Mouse (Mus musculus) CH12.LX (cell line): Measurements from ENCODE around the gene Gys2. TPM values are rescaled to one million over a fixed set of nuclear protein-coding genes. Genes with fewer than 3 reads are reported as not detected.

Experiments used
- DNase-seq: peaks from one replicate; pipeline ENCODE4 v3.0.0-alpha.2; 2013; ENCODE audit errors: extremely low read depth
- H3K27ac ChIP-seq: 2 replicates; pipeline ENCODE4 v1.5.1; 2012; ENCODE audit warnings: low read depth, mild to moderate bottlenecking, control low read depth, moderate library complexity; ENCODE audit not compliant: insufficient read depth
- H3K27me3 ChIP-seq: replicated peaks from 2 replicates; pipeline ENCODE3; 2012; ENCODE audit warnings: inconsistent platforms
- H3K36me3 ChIP-seq, 2 experiments: replicated peaks in 1 of 2; 2 replicates each; pipeline versions ENCODE3 to v1.6.1; 2012; ENCODE audit warnings: inconsistent platforms in 1 of 2, low read length in 1 of 2, mild to moderate bottlenecking in 1 of 2, mixed read lengths in 1 of 2, moderate library complexity in 1 of 2; ENCODE audit not compliant: control insufficient read depth in 1 of 2, insufficient read depth in 1 of 2
- H3K4me1 ChIP-seq, 2 experiments: 2 replicates each; pipeline ENCODE4 v1.6.1; 2012; ENCODE audit warnings: inconsistent platforms in 1 of 2, moderate library complexity in 1 of 2; ENCODE audit not compliant: insufficient read depth in 2 of 2, control insufficient read depth in 1 of 2
- H3K4me2 ChIP-seq: 2 replicates; pipeline ENCODE4 v1.6.1; 2012; ENCODE audit warnings: low read depth, mild to moderate bottlenecking, control low read depth; ENCODE audit not compliant: poor library complexity, insufficient read depth, severe bottlenecking
- H3K4me3 ChIP-seq, 3 experiments: fragments of 150-350 bp in 1 of 3; sonication (generic) in 1 of 3; replicated peaks in 1 of 3; 2 replicates each; pipeline versions ENCODE3 to v1.5.1; 2011 to 2012; ENCODE audit warnings: low read depth in 2 of 3, low read length in 2 of 3, mild to moderate bottlenecking in 2 of 3, moderate library complexity in 2 of 3, control low read depth in 1 of 3, improper control_type of control experiment in 1 of 3, inconsistent platforms in 1 of 3, mixed read lengths in 1 of 3; ENCODE audit not compliant: poor library complexity in 1 of 3
- H3K79me2 ChIP-seq: replicated peaks from 2 replicates; pipeline ENCODE4 v1.6.1; 2012; ENCODE audit warnings: mild to moderate bottlenecking, moderate library complexity; ENCODE audit not compliant: control insufficient read depth, poor library complexity, insufficient read depth, severe bottlenecking; ENCODE audit errors: extremely low read depth
- H3K9ac ChIP-seq: 2 replicates; pipeline ENCODE4 v1.6.1; 2012; ENCODE audit warnings: low read depth, mild to moderate bottlenecking, control low read depth, moderate library complexity; ENCODE audit not compliant: insufficient read depth
- H3K9me3 ChIP-seq: replicated peaks from 2 replicates; pipeline ENCODE3; 2012; ENCODE audit warnings: low read length, inconsistent platforms, mixed read lengths
- CHD1 ChIP-seq: IDR thresholded peaks from 2 replicates; pipeline ENCODE4 v1.6.1; 2012; ENCODE audit warnings: low read depth, low read length, improper control_type of control experiment, inconsistent platforms
- E2F4 ChIP-seq: IDR thresholded peaks from 2 replicates; pipeline ENCODE4 v1.6.1; 2011; ENCODE audit warnings: low read depth, low read length, improper control_type of control experiment; ENCODE audit not compliant: insufficient replicate concordance
- ELF1 ChIP-seq: IDR thresholded peaks from 2 replicates; pipeline ENCODE4 v1.6.1; 2014; ENCODE audit warnings: low read depth, mild to moderate bottlenecking, inconsistent platforms, low read length, improper control_type of control experiment
- IRF4 ChIP-seq: IDR thresholded peaks from 2 replicates; pipeline ENCODE4 v1.6.1; 2014; ENCODE audit warnings: low read depth, mild to moderate bottlenecking, inconsistent platforms, low read length, improper control_type of control experiment
- JUN ChIP-seq: IDR thresholded peaks from 2 replicates; pipeline ENCODE4 v1.6.1; 2011; ENCODE audit warnings: low read depth, mild to moderate bottlenecking, low read length, improper control_type of control experiment, moderate library complexity; ENCODE audit not compliant: insufficient read depth
- JUND ChIP-seq: conservative IDR thresholded peaks from 2 replicates; pipeline ENCODE4 v1.6.1; 2011; ENCODE audit warnings: low read depth, low read length, improper control_type of control experiment
- POLR2A ChIP-seq: IDR thresholded peaks from 2 replicates; pipeline ENCODE4 v1.6.1; 2011; ENCODE audit warnings: low read depth, mild to moderate bottlenecking, improper control_type of control experiment, low read length
- SMC3 ChIP-seq: IDR thresholded peaks from 2 replicates; pipeline ENCODE4 v1.6.1; 2011; ENCODE audit warnings: low read depth, low read length, improper control_type of control experiment
- TBP ChIP-seq: conservative IDR thresholded peaks from 2 replicates; pipeline ENCODE4 v1.6.1; 2011; ENCODE audit warnings: low read depth, low read length, improper control_type of control experiment
- dilution Hi-C: fragments of 300-500 bp; cut with MboI; formaldehyde crosslinking; loops from 2 replicates; pipeline ENCODE4 v1.14.3; 2020; ENCODE audit warnings: low sequenced_read_pairs; ENCODE audit not compliant: extremely low pct_unique_long_range_greater_than_20kb, extremely low pct_ligation_motif_present
- in situ Hi-C: fragments of 300-500 bp; cut with MboI; formaldehyde crosslinking; loops from 3 replicates; pipeline ENCODE4 v1.14.3; 2019; ENCODE audit warnings: low sequenced_read_pairs, low pct_ligation_motif_present, low pct_unique_long_range_greater_than_20kb, mixed read lengths
- polyA plus RNA-seq: library from polyadenylated mRNA; unstranded; fragments of >175 nt; gene quantifications from 2 replicates; pipeline ENCODE4 v1.2.1, GENCODE M21; 2012; ENCODE audit warnings: low read depth; ENCODE audit not compliant: insufficient read length
- total RNA-seq, 2 experiments: library from RNA; depleted of rRNA; stranded (reverse); fragments of 300-350 nt in 1 of 2; fragments of >200 nt in 1 of 2; gene quantifications; 2 replicates each; pipeline ENCODE4 v1.2.3; 2012 to 2014

Gys2 gene
- total and polyA plus RNA-seq, 3 experiments = not detected

- Histone ChIP-seq H3K4me3 (no peak overlapping the region), H3K27ac (no peak overlapping the region), H3K9me3 (no peaks in the 10 kb centered on the region), H3K79me2 (peaks cover 3% of the 10 kb centered on the region), H3K36me3 (peaks cover 44 to 89% of the 10 kb centered on the region in 2 experiments), H3K27me3 (no peaks in the 10 kb centered on the region), H3K4me2 (no peak overlapping the region), H3K4me1 (no peaks in the 10 kb centered on the region), H3K9ac (no peak overlapping the region)
- DNase-seq = no peak
- dilution Hi-C loops (no loop called here), in situ Hi-C loops (no loop called here)
- TF ChIP-seq JUND (no peak), SMC3 (no peak), IRF4 (no peak), E2F4 (no peak), JUN (no peak), POLR2A (no peak), ELF1 (no peak), TBP (no peak)
Observed at GRCm38 (mm10) chr6:142378576-142379330, 94.2 kb downstream of the Gys2 start.

- Histone ChIP-seq H3K4me2 (no peak overlapping the region), H3K4me1 (no peaks in the 10 kb centered on the region), H3K27me3 (no peaks in the 10 kb centered on the region), H3K79me2 (no peaks in the 10 kb centered on the region), H3K36me3 (peaks cover 55 to 91% of the 10 kb centered on the region in 2 experiments), H3K27ac (no peak overlapping the region), H3K4me3 (no peak overlapping the region), H3K9ac (no peak overlapping the region), H3K9me3 (no peaks in the 10 kb centered on the region)
- no peak for TF ChIP-seq CHD1
- no peak for TF ChIP-seq TBP
- in situ Hi-C loops (no loop called here), dilution Hi-C loops (no loop called here)
- no peak for DNase-seq
Observed at GRCm38 (mm10) chr6:142377081-142377480, 95.8 kb downstream of the Gys2 start.

Other genes starting within 250 kb of the Gys2 start
- gene Iapp, start 174.7 kb downstream of the Gys2 start, total RNA-seq (2012; rRNA removed) = not detected in 2 replicates
- not detected in 2 replicates for gene Iapp, start 174.7 kb downstream of the Gys2 start, total RNA-seq (2014; rRNA removed)
- gene Iapp, start 174.7 kb downstream of the Gys2 start, polyA plus RNA-seq = not detected in 2 replicates
- gene Slco1a5, start 150.1 kb downstream of the Gys2 start, total RNA-seq (2012; rRNA removed) = not detected in 2 replicates
- not detected in 2 replicates for gene Slco1a5, start 150.1 kb downstream of the Gys2 start, total RNA-seq (2014; rRNA removed)
- gene Slco1a5, start 150.1 kb downstream of the Gys2 start, polyA plus RNA-seq = not detected in 2 replicates
- gene Pyroxd1, start 127.5 kb downstream of the Gys2 start, total RNA-seq (2012; rRNA removed) = 7.9 and 8.0 TPM in 2 replicates
- 11.2 and 13.0 TPM in 2 replicates for gene Pyroxd1, start 127.5 kb downstream of the Gys2 start, total RNA-seq (2014; rRNA removed)
- 11.5 and 13.3 TPM in 2 replicates for gene Pyroxd1, start 127.5 kb downstream of the Gys2 start, polyA plus RNA-seq
- 24.9 and 37.7 TPM in 2 replicates for gene Recql, start 86.0 kb downstream of the Gys2 start, total RNA-seq (2012; rRNA removed)
- 44.6 and 49.7 TPM in 2 replicates for gene Recql, start 86.0 kb downstream of the Gys2 start, total RNA-seq (2014; rRNA removed)
- gene Recql, start 86.0 kb downstream of the Gys2 start, polyA plus RNA-seq = 45.4 and 63.7 TPM in 2 replicates
- 28.3 and 36.4 TPM in 2 replicates for gene Golt1b, start 85.9 kb downstream of the Gys2 start, total RNA-seq (2012; rRNA removed)
- gene Golt1b, start 85.9 kb downstream of the Gys2 start, total RNA-seq (2014; rRNA removed) = 71.8 and 76.6 TPM in 2 replicates
- 48.4 and 51.5 TPM in 2 replicates for gene Golt1b, start 85.9 kb downstream of the Gys2 start, polyA plus RNA-seq
- 0.17 TPM in 1 of 2 replicates, not detected in the other for gene Spx, start 59.7 kb downstream of the Gys2 start, total RNA-seq (2012; rRNA removed)
- 0.22 and 0.51 TPM in 2 replicates for gene Spx, start 59.7 kb downstream of the Gys2 start, total RNA-seq (2014; rRNA removed)
- gene Spx, start 59.7 kb downstream of the Gys2 start, polyA plus RNA-seq = 0.16 TPM in 1 of 2 replicates, not detected in the other
- gene Ldhb, start 34.8 kb upstream of the Gys2 start, total RNA-seq (2012; rRNA removed) = 0.25 TPM in 1 of 2 replicates, not detected in the other
- 0.59 TPM in 1 of 2 replicates, not detected in the other for gene Ldhb, start 34.8 kb upstream of the Gys2 start, total RNA-seq (2014; rRNA removed)
- gene Ldhb, start 34.8 kb upstream of the Gys2 start, polyA plus RNA-seq = not detected in 2 replicates
- not detected in 2 replicates for gene Kcnj8, start 98.5 kb upstream of the Gys2 start, total RNA-seq (2012; rRNA removed)
- not detected in 2 replicates for gene Kcnj8, start 98.5 kb upstream of the Gys2 start, total RNA-seq (2014; rRNA removed)
- not detected in 2 replicates for gene Kcnj8, start 98.5 kb upstream of the Gys2 start, polyA plus RNA-seq
- gene Abcc9, start 229.2 kb upstream of the Gys2 start, total RNA-seq (2012; rRNA removed) = not detected in 2 replicates
- gene Abcc9, start 229.2 kb upstream of the Gys2 start, total RNA-seq (2014; rRNA removed) = not detected in 2 replicates
- not detected in 2 replicates for gene Abcc9, start 229.2 kb upstream of the Gys2 start, polyA plus RNA-seq